Mouse (Mus musculus) kidney, embryonic 15.5 days (tissue): Measurements from ENCODE around the gene Abcb6. TPM values are rescaled to one million over a fixed set of nuclear protein-coding genes. Genes with fewer than 3 reads are reported as not detected.

Source experiments
- ATAC-seq: fragments of 200-750 bp; cut with Nextera tagmentation; replicated peaks from 2 replicates; pipeline ENCODE4 v1.8.0; 2017; ENCODE audit warnings: moderate TSS enrichment; ENCODE audit not compliant: low FRiP score
- H3K27ac ChIP-seq: fragments of 300-500 bp; sonication (generic); 2 replicates; pipeline ENCODE4 v1.5.1; 2015; ENCODE audit warnings: mild to moderate bottlenecking, inconsistent platforms
- H3K27me3 ChIP-seq: fragments of 300-500 bp; sonication (generic); 2 replicates; pipeline ENCODE4 v1.6.1; 2015; ENCODE audit warnings: inconsistent platforms
- H3K36me3 ChIP-seq: fragments of 300-500 bp; sonication (generic); 2 replicates; pipeline ENCODE4 v1.6.1; 2015; ENCODE audit warnings: inconsistent platforms
- H3K4me1 ChIP-seq: fragments of 300-500 bp; sonication (generic); 2 replicates; pipeline ENCODE4 v1.6.1; 2015; ENCODE audit warnings: inconsistent platforms
- H3K4me2 ChIP-seq: fragments of 300-500 bp; sonication (generic); 2 replicates; pipeline ENCODE4 v1.6.1; 2015; ENCODE audit warnings: moderate library complexity, mild to moderate bottlenecking, inconsistent platforms
- H3K4me3 ChIP-seq: fragments of 300-500 bp; sonication (generic); replicated peaks from 2 replicates; pipeline ENCODE4 v1.5.1; 2015; ENCODE audit warnings: mild to moderate bottlenecking, inconsistent platforms
- H3K9ac ChIP-seq: fragments of 300-500 bp; sonication (generic); 2 replicates; pipeline ENCODE4 v1.6.1; 2015; ENCODE audit warnings: mild to moderate bottlenecking, inconsistent platforms
- H3K9me3 ChIP-seq: fragments of 300-500 bp; sonication (generic); replicated peaks from 2 replicates; pipeline ENCODE4 v1.6.1; 2016; ENCODE audit warnings: inconsistent platforms
- whole genome bisulfite sequencing: fragments of 180-500 bp; shearing (Covaris S2); methylation state at CpG from one replicate; pipeline ENCODE4 v1.1.7; 2015; ENCODE audit warnings: mixed read lengths; 5-methylcytosine and 5-hydroxymethylcytosine counted together
- polyA plus RNA-seq: library from polyadenylated mRNA; unstranded; fragments of >200 nt; fragmentation: Nextera tagmentation; extraction: Ambion mirVana; gene quantifications from 2 replicates; pipeline ENCODE4 v1.2.1, GENCODE M21; 2015

Abcb6 gene
- polyA plus RNA-seq, 1 experiment from 2014 or later = 36.5 TPM

- H3K4me2 ChIP-seq = peak within 1 kb of the TSS; percentile 92
- ATAC-seq = peak; percentile 100
- H3K9ac ChIP-seq = peak within 1 kb of the TSS; percentile 93
- H3K9me3 ChIP-seq = no peaks in the 10 kb centered on the region
- H3K4me3 ChIP-seq = peak within 1 kb of the TSS; percentile 87
- H3K4me1 ChIP-seq = peaks cover 20% of the 10 kb centered on the region
- H3K27me3 ChIP-seq = no peaks in the 10 kb centered on the region
- peaks cover 41% of the 10 kb centered on the region for H3K36me3 ChIP-seq
- WGBS = under 1% methylated on average over 56 of the region's 56 CpGs
- peak within 1 kb of the TSS; percentile 97 for H3K27ac ChIP-seq
These were observed 11.6 kb upstream of the Abcb6 start, which contains the start of the genes Ankzf1 and Atg9a for GRCm38 (mm10) chr1:75191622-75192402. TSS of gene Ankzf1 (plus strand) at chr1:75192151. TSS of gene Atg9a (minus strand) at chr1:75192196.

DNA sequence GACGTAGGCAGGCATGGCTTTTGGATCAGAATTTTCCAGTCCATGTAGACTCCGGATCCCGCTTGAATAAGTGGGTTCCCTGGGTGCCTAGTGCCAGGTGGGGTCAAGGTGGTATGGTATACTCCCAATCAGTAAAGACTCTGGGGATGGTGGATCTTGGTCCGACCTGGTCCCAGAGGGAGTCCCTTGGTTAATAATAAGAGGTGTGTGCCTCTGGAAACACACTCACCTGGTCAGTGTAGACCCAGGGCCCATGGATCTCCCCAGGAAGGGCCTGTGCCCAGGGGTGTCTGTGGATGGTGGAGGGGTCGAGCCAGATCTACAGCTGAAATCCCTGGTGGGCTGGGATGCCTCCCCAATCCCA is 11.0 kb upstream of the Abcb6 start:
- peak overlapping the region; percentile 92 for H3K4me2 ChIP-seq
- peaks cover 20% of the 10 kb centered on the region for H3K4me1 ChIP-seq
- 45% methylated on average over 5 of the region's 5 CpGs for WGBS
- peak overlapping the region; percentile 92 for H3K27ac ChIP-seq
- ATAC-seq = no peak; the same call in 1 of the 2 replicates
- H3K9me3 ChIP-seq = no peaks in the 10 kb centered on the region
- peak overlapping the region; percentile 91 for H3K9ac ChIP-seq
- H3K36me3 ChIP-seq = peaks cover 41% of the 10 kb centered on the region
- H3K4me3 ChIP-seq = peak overlapping the region; percentile 87
- no peaks in the 10 kb centered on the region for H3K27me3 ChIP-seq

DNA sequence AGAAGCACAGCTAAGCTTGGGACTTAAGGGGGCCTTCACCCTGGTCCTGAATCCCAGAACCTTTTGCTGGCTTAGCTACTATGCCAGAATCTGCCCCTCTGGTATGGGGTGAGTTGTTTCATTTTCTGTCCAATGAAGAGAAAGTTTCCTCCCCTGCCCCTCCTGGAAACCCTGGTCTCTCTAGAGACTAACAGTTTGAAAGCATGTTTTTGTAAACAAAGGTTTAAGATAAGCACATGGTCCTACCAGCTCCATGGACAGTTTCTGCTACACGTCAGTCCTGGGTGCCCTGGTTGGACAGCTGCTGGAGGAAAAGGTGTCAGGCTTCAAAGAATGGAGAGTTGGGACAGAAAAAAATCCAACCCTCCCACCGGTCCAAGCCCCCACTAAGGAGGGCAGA is 10.4 kb upstream of the Abcb6 start:
- Histone ChIP-seq H3K27ac (no peak overlapping the region), H3K27me3 (no peaks in the 10 kb centered on the region), H3K9ac (peak overlapping the region; percentile 91; the same call in 1 of the 2 replicates), H3K4me2 (peak overlapping the region; percentile 92), H3K9me3 (no peaks in the 10 kb centered on the region), H3K36me3 (peaks cover 41% of the 10 kb centered on the region), H3K4me1 (peaks cover 20% of the 10 kb centered on the region), H3K4me3 (peak overlapping the region; percentile 87; the same call in 1 of the 2 replicates)
- WGBS = 59% methylated on average over 2 of the region's 2 CpGs
- no peak for ATAC-seq

DNA sequence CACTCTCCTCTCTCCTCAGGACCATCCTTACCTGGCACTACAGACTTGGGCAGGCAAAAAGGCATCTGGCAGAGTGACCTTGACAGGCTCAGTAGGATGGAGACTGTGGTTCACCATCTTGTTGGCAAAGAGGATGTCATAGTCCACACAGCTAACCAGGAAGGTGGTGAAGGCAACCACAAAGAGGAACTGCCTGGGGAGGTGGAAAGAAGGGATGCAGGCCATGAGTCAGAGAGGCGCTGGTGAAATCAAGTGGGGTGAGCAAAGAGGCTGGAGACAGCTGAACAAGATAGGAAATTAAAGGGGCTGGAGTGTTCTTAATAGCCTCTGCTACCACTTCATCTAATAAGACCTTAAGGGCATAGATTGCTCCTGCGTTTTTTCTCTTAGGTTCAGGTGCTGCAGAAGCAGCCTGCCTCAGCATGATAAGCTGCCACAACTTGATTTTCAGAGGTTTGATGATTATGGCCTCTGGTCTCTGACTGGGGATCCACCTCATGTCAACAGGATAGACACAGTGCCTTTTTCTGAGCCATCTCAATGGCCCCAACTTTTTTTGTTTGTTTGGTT is 7.8 kb upstream of the Abcb6 start:
- H3K27me3 ChIP-seq = no peaks in the 10 kb centered on the region
- no peak overlapping the region for H3K4me3 ChIP-seq
- H3K36me3 ChIP-seq = peaks cover 58% of the 10 kb centered on the region
- H3K9ac ChIP-seq = no peak overlapping the region
- WGBS = 92% methylated on average over 2 of the region's 2 CpGs
- no peaks in the 10 kb centered on the region for H3K9me3 ChIP-seq
- no peak overlapping the region for H3K27ac ChIP-seq
- no peak overlapping the region for H3K4me2 ChIP-seq
- no peak for ATAC-seq
- peaks cover 13% of the 10 kb centered on the region for H3K4me1 ChIP-seq

GRCm38 (mm10) chr1:75187126-75187525 is 6.9 kb upstream of the Abcb6 start:
- H3K4me1 ChIP-seq = peaks cover 10% of the 10 kb centered on the region
- no peak for ATAC-seq
- H3K4me3 ChIP-seq = no peak overlapping the region
- no peaks in the 10 kb centered on the region for H3K9me3 ChIP-seq
- no peak overlapping the region for H3K4me2 ChIP-seq
- H3K9ac ChIP-seq = no peak overlapping the region
- no peak overlapping the region for H3K27ac ChIP-seq
- H3K27me3 ChIP-seq = no peaks in the 10 kb centered on the region
- peaks cover 67% of the 10 kb centered on the region for H3K36me3 ChIP-seq

- no peak overlapping the region for H3K27ac ChIP-seq
- ATAC-seq = no peak
- H3K4me3 ChIP-seq = no peak overlapping the region
- 93% methylated on average over 11 of the region's 11 CpGs for WGBS
- no peak overlapping the region for H3K9ac ChIP-seq
- peaks cover 75% of the 10 kb centered on the region for H3K36me3 ChIP-seq
- H3K4me2 ChIP-seq = no peak overlapping the region
- H3K27me3 ChIP-seq = no peaks in the 10 kb centered on the region
- peaks cover 6% of the 10 kb centered on the region for H3K4me1 ChIP-seq
- no peaks in the 10 kb centered on the region for H3K9me3 ChIP-seq
These were observed 5.3 kb upstream of the Abcb6 start for GRCm38 (mm10) chr1:75185495-75185894.

DNA sequence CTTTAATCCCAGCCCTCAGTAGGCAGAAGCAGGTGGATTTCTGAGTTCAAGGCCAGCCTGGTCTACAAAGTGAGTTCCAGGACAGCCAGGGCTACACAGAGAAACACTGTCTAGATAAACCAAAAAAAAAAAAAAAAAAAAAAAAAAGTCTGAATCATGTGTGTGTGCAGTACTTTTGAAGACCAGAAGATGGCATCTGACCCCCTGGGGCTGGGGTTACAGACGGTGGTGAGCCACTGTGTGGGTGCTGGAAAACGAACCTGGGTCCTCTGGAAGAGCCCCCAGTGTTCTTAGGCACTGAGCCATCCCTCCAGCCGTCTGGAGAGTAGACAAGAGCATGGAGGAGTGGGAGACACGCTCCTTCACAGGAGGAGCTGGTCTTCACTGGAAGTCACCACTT is 2.0 kb upstream of the Abcb6 start:
- Histone ChIP-seq H3K27ac (no peak overlapping the region), H3K27me3 (no peaks in the 10 kb centered on the region), H3K4me1 (peaks cover 20% of the 10 kb centered on the region), H3K4me3 (no peak overlapping the region), H3K9ac (no peak overlapping the region), H3K4me2 (no peak overlapping the region), H3K36me3 (peaks cover 65% of the 10 kb centered on the region), H3K9me3 (no peaks in the 10 kb centered on the region)
- no peak for ATAC-seq
- WGBS = 76% methylated on average over 4 of the region's 4 CpGs

DNA sequence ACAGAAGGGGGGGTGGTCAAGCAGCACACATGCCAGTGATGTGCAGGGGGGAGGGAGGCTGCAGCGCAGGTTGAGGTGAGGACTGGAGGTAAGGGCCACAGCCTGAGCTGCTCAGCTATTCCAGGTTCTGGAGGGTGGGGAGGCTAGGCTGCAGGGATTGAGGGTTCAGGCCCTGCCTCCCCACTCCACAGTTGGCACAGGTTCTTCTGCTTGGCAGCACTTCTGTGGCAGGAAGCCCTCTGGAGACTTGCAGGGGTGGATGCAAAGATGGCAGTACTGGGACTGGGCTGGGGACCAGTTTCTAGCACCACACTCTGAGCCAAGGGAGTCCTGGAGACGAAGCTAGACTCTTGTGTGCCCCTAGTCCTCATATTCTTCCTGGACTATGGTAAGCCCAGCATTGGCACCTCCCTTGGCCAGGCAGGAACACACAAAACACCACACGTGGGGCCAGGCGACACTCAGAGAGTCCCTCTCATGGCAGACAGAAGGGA is 1.2 kb upstream of the Abcb6 start:
- H3K9me3 ChIP-seq = no peaks in the 10 kb centered on the region
- H3K4me2 ChIP-seq = no peak overlapping the region
- ATAC-seq = no peak
- H3K9ac ChIP-seq = no peak overlapping the region
- peaks cover 66% of the 10 kb centered on the region for H3K36me3 ChIP-seq
- H3K4me1 ChIP-seq = peaks cover 20% of the 10 kb centered on the region
- H3K27me3 ChIP-seq = no peaks in the 10 kb centered on the region
- H3K4me3 ChIP-seq = no peak overlapping the region
- H3K27ac ChIP-seq = no peak overlapping the region
- WGBS = 82% methylated on average over 4 of the region's 4 CpGs

- Histone ChIP-seq H3K4me3 (peak overlapping the region; percentile 64; the same call in 1 of the 2 replicates), H3K9me3 (no peaks in the 10 kb centered on the region), H3K36me3 (peaks cover 66% of the 10 kb centered on the region), H3K27me3 (no peaks in the 10 kb centered on the region), H3K4me1 (peaks cover 20% of the 10 kb centered on the region), H3K4me2 (peak overlapping the region; percentile 83), H3K27ac (peak overlapping the region; percentile 49; the same call in 1 of the 2 replicates), H3K9ac (no peak overlapping the region)
- ATAC-seq = no peak
- 25% methylated on average over 7 of the region's 7 CpGs for WGBS
These were observed 549 bp upstream of the Abcb6 start for GRCm38 (mm10) chr1:75180741-75181140.

DNA sequence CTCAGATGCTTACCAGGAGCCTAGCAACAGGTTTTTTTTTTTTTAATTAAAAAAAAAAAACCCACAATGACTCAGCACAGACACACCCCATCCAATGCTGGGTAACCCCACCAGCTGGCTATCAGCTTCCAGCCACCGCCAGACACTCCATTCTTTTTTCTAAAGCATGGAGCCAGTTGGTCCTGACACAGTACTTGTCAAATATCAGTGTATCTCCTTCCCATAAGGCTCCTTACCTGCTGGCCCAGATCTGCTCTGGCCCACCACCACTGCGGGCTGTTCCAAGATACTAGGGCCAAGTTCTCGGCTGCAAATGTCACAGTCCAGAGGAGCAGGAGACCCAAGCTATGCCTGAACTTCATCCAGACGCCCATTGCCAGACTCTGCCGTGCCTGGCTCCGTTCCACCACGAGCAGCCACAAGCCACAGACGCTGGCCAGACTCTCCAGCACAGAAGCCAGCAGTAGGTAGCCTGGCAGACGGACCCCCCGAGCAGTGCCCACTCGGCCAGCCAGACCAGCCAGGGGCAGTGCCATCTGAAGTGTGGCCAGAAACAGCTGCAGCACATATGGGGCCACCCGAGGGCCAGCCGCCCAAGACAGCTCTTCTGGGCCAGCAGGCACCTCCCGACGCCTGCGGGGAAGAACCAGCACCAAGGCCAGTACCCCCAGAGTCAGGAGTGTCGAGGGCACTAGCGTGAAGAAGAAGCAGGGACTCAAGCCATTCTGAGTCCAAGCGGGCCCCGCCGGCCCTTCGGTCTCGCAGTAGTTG is 673 bp downstream of the Abcb6 start:
- H3K4me2 ChIP-seq = peak overlapping the region; percentile 83
- ATAC-seq = peak; percentile 16; the same call in 1 of the 2 replicates
- H3K9me3 ChIP-seq = no peaks in the 10 kb centered on the region
- peak overlapping the region; percentile 57 for H3K9ac ChIP-seq
- H3K36me3 ChIP-seq = peaks cover 65% of the 10 kb centered on the region
- peak overlapping the region; percentile 64 for H3K4me3 ChIP-seq
- peak overlapping the region; percentile 49 for H3K27ac ChIP-seq
- 6% methylated on average over 23 of the region's 23 CpGs for WGBS
- H3K27me3 ChIP-seq = no peaks in the 10 kb centered on the region
- peaks cover 20% of the 10 kb centered on the region for H3K4me1 ChIP-seq

- H3K36me3 ChIP-seq = peaks cover 40% of the 10 kb centered on the region
- H3K4me3 ChIP-seq = peak within 1 kb of the TSS; percentile 85
- no peaks in the 10 kb centered on the region for H3K27me3 ChIP-seq
- H3K27ac ChIP-seq = peak within 1 kb of the TSS; percentile 94
- H3K9me3 ChIP-seq = no peaks in the 10 kb centered on the region
- H3K9ac ChIP-seq = peak within 1 kb of the TSS; percentile 70
- WGBS = under 1% methylated on average over 56 of the region's 59 CpGs
- H3K4me1 ChIP-seq = peaks cover 16% of the 10 kb centered on the region
- peak; percentile 98 for ATAC-seq
- peak within 1 kb of the TSS; percentile 82 for H3K4me2 ChIP-seq
These were observed 11.4 kb downstream of the Abcb6 start, which contains the start of gene Zfand2b for GRCm38 (mm10) chr1:75168472-75169464. TSS of gene Zfand2b (plus strand) at chr1:75168646.
